Mouse (Mus musculus) heart, adult 2 months (tissue): ENCODE measurements around the gene Pank1.

Experiments
- CTCF ChIP-seq: fragments of 200-600 bp; IDR thresholded peaks from 2 replicates; pipeline ENCODE4 v1.8.1; 2022; ENCODE audit warnings: antibody characterized with exemption, mild to moderate bottlenecking, moderate library complexity
- EP300 ChIP-seq: fragments of 200-500 bp; IDR thresholded peaks from 2 replicates; pipeline ENCODE4 v1.6.1; 2011; ENCODE audit warnings: low read depth, low read length, control low read depth; ENCODE audit not compliant: insufficient read depth
- POLR2A ChIP-seq: fragments of 200-500 bp; IDR thresholded peaks from 2 replicates; pipeline ENCODE4 v1.6.1; 2011; ENCODE audit warnings: mild to moderate bottlenecking, low read depth, low read length, control low read depth; ENCODE audit not compliant: insufficient read depth

DNA sequence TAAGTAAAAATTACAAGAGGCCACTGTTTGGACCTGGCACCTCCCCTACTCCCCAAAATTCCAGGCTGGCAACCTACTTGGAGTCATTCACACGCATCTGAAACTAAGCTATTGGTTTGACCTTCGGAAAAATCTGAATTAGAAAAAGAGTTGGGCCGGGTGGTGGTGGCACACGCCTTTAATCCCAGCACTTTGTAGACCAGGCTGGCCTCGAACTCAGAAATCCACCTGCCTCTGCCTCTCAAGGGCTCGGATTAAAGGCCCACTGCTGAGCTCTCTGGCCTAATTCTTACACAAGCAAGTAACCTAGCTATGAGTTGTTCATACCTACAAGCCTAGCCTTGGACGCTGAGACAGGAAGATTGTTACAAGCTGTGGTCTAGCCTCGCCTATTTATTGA, 33.9 kb downstream of the Pank1 start:
- TF ChIP-seq POLR2A (no peak), EP300 (no peak), CTCF (no peak)
